Mouse (Mus musculus): ENCODE results near the gene Zic4. TPM values are rescaled to one million over a fixed set of nuclear protein-coding genes. Genes with fewer than 3 reads are reported as not detected.

Gene Zic4
- not detected for total RNA-seq (2023)

GRCm38 (mm10) chr9:91361856-91362601, at the start of gene Zic4:
Gene Zic4 (plus strand): TSS chr9:91362413.

GRCm38 (mm10) chr9:91365664-91366063, 3.5 kb downstream of the Zic4 start, which contains the start of gene Zic1:
Gene Zic1 (minus strand): TSS chr9:91365810.

Other genes with a start within 250 kb of the Zic4 start
- not detected for gene Zic1, start 3.4 kb downstream of the Zic4 start, total RNA-seq (2023)

All from T-cell, adult 66 days (primary cell).